Mouse (Mus musculus) hindbrain, embryonic 11.5 days (tissue): Measurements from ENCODE around the gene Slu7. TPM values are rescaled to one million over a fixed set of nuclear protein-coding genes. Genes with fewer than 3 reads are reported as not detected.

Experiments used
- ATAC-seq: fragments of 200-750 bp; cut with Nextera tagmentation; 2 replicates; pipeline ENCODE4 v1.8.0; 2017; ENCODE audit warnings: mild to moderate bottlenecking, moderate TSS enrichment, moderate library complexity; ENCODE audit not compliant: low FRiP score
- DNase-seq: peaks from one replicate; pipeline ENCODE4 v3.0.0-alpha.2; 2015; ENCODE audit warnings: low spot score
- H3K27ac ChIP-seq: fragments of 300-500 bp; sonication (generic); 2 replicates; pipeline ENCODE4 v1.5.1; 2014; ENCODE audit warnings: mild to moderate bottlenecking, low read depth, low read length
- H3K27me3 ChIP-seq: fragments of 300-500 bp; sonication (generic); 2 replicates; pipeline ENCODE4 v1.6.1; 2014; ENCODE audit warnings: mild to moderate bottlenecking, low read length, moderate library complexity, mixed read lengths; ENCODE audit not compliant: control insufficient read depth, insufficient read depth
- H3K36me3 ChIP-seq: fragments of 300-500 bp; sonication (generic); 2 replicates; pipeline ENCODE4 v1.6.1; 2014; ENCODE audit warnings: mild to moderate bottlenecking, low read length, moderate library complexity, mixed read lengths; ENCODE audit not compliant: control insufficient read depth, insufficient read depth
- H3K4me1 ChIP-seq: fragments of 300-500 bp; sonication (generic); replicated peaks from 2 replicates; pipeline ENCODE4 v1.6.1; 2014; ENCODE audit warnings: low read length, mixed read lengths; ENCODE audit not compliant: control insufficient read depth, insufficient read depth
- H3K4me2 ChIP-seq: fragments of 300-500 bp; sonication (generic); replicated peaks from 2 replicates; pipeline ENCODE4 v1.6.1; 2014; ENCODE audit warnings: mild to moderate bottlenecking, low read depth, low read length
- H3K4me3 ChIP-seq: fragments of 300-500 bp; sonication (generic); 2 replicates; pipeline ENCODE4 v1.5.1; 2014; ENCODE audit warnings: low read depth, low read length
- H3K9ac ChIP-seq: fragments of 300-500 bp; sonication (generic); 2 replicates; pipeline ENCODE4 v1.6.1; 2014; ENCODE audit warnings: low read depth, low read length
- H3K9me3 ChIP-seq: fragments of 300-500 bp; sonication (generic); 2 replicates; pipeline ENCODE4 v1.6.1; 2016; ENCODE audit warnings: low read length; ENCODE audit not compliant: control insufficient read depth
- WGBS: fragments of 180-500 bp; shearing (Covaris S2); extraction: QIAGEN DNeasy Blood & Tissue Kit; methylation state at CpG from one replicate; pipeline ENCODE4 v1.1.7; 2014; 5-methylcytosine and 5-hydroxymethylcytosine counted together
- polyA plus RNA-seq: library from polyadenylated mRNA; unstranded; fragments of >200 nt; fragmentation: Nextera tagmentation; extraction: Ambion mirVana; gene quantifications from 2 replicates; pipeline ENCODE4 v1.2.1, GENCODE M21; 2014

Gene Slu7
- polyA plus RNA-seq, 1 experiment from 2014 or later, result 73.6 TPM

GRCm38 (mm10) chr11:43443183-43443582 is 9.6 kb downstream of the Slu7 start:
- no peak for DNase-seq
- ATAC-seq, result no peak
- Histone ChIP-seq H3K4me1 (no peaks in the 10 kb centered on the region), H3K27ac (no peak overlapping the region), H3K27me3 (no peaks in the 10 kb centered on the region), H3K9ac (no peak overlapping the region), H3K4me3 (no peak overlapping the region), H3K36me3 (peaks cover 11% of the 10 kb centered on the region), H3K9me3 (no peaks in the 10 kb centered on the region), H3K4me2 (no peak overlapping the region)
- WGBS, result 90% methylated on average over 13 of the region's 13 CpGs

GRCm38 (mm10) chr11:43449916-43450315 is 16.4 kb downstream of the Slu7 start:
- Histone ChIP-seq H3K36me3 (peaks cover 6% of the 10 kb centered on the region), H3K27ac (no peak overlapping the region), H3K27me3 (no peaks in the 10 kb centered on the region), H3K9ac (no peak overlapping the region), H3K4me1 (no peaks in the 10 kb centered on the region), H3K4me2 (no peak overlapping the region), H3K9me3 (no peaks in the 10 kb centered on the region), H3K4me3 (no peak overlapping the region)
- no peak for DNase-seq
- WGBS, result 95% methylated on average over 2 of the region's 2 CpGs
- no peak for ATAC-seq

GRCm38 (mm10) chr11:43451322-43451721 is 17.8 kb downstream of the Slu7 start:
- no peak for DNase-seq
- no peaks in the 10 kb centered on the region for H3K4me1 ChIP-seq
- H3K36me3 ChIP-seq, result peaks cover 4% of the 10 kb centered on the region; the same call in 1 of the 2 replicates
- no peak overlapping the region for H3K9ac ChIP-seq
- no peak for ATAC-seq
- no peaks in the 10 kb centered on the region for H3K27me3 ChIP-seq
- no peaks in the 10 kb centered on the region for H3K9me3 ChIP-seq
- 78% methylated on average over 4 of the region's 4 CpGs for WGBS
- no peak overlapping the region for H3K4me2 ChIP-seq
- H3K27ac ChIP-seq, result no peak overlapping the region
- H3K4me3 ChIP-seq, result no peak overlapping the region

GRCm38 (mm10) chr11:43452266-43452665 is 18.7 kb downstream of the Slu7 start:
- no peak for DNase-seq
- no peak overlapping the region for H3K4me2 ChIP-seq

GRCm38 (mm10) chr11:43463204-43463603 is 29.7 kb downstream of the Slu7 start:
- Histone ChIP-seq H3K4me1 (no peaks in the 10 kb centered on the region), H3K27ac (no peak overlapping the region), H3K27me3 (no peaks in the 10 kb centered on the region), H3K9me3 (no peaks in the 10 kb centered on the region), H3K4me2 (no peak overlapping the region), H3K9ac (no peak overlapping the region), H3K4me3 (no peak overlapping the region), H3K36me3 (no peaks in the 10 kb centered on the region)
- WGBS, result 95% methylated on average over 25 of the region's 25 CpGs
- ATAC-seq (no peak), DNase-seq (no peak)

More at GRCm38 (mm10) chr11:43452266-43452665, 18.7 kb downstream of the Slu7 start:
- Histone ChIP-seq H3K27ac (no peak overlapping the region), H3K4me3 (no peak overlapping the region), H3K9me3 (no peaks in the 10 kb centered on the region), H3K9ac (no peak overlapping the region), H3K4me1 (no peaks in the 10 kb centered on the region), H3K36me3 (peaks cover 3% of the 10 kb centered on the region; the same call in 1 of the 2 replicates), H3K27me3 (no peaks in the 10 kb centered on the region)
- no peak for ATAC-seq
- WGBS, result 80% methylated on average over 2 of the region's 2 CpGs

GRCm38 (mm10) chr11:43470118-43470517 is 36.6 kb downstream of the Slu7 start:
- no peak overlapping the region for H3K9ac ChIP-seq
- H3K4me3 ChIP-seq, result no peak overlapping the region
- 68% methylated on average over 5 of the region's 5 CpGs for WGBS
- H3K27me3 ChIP-seq, result no peaks in the 10 kb centered on the region
- no peak overlapping the region for H3K4me2 ChIP-seq
- ATAC-seq (no peak), DNase-seq (no peak)
- H3K9me3 ChIP-seq, result no peaks in the 10 kb centered on the region
- H3K27ac ChIP-seq, result no peak overlapping the region
- H3K4me1 ChIP-seq, result no peaks in the 10 kb centered on the region; the same call in 1 of the 2 replicates
- H3K36me3 ChIP-seq, result no peaks in the 10 kb centered on the region

- no peak overlapping the region for H3K4me2 ChIP-seq
- H3K4me1 ChIP-seq, result no peaks in the 10 kb centered on the region; the same call in 1 of the 2 replicates
- ATAC-seq (no peak), DNase-seq (no peak)
- H3K4me3 ChIP-seq, result no peak overlapping the region
- H3K27me3 ChIP-seq, result no peaks in the 10 kb centered on the region
- H3K9me3 ChIP-seq, result no peaks in the 10 kb centered on the region
- no peak overlapping the region for H3K27ac ChIP-seq
- WGBS, result 75% methylated on average over 6 of the region's 6 CpGs
- no peak overlapping the region for H3K9ac ChIP-seq
- H3K36me3 ChIP-seq, result no peaks in the 10 kb centered on the region
These were observed 37.6 kb downstream of the Slu7 start for GRCm38 (mm10) chr11:43470881-43471820.

GRCm38 (mm10) chr11:43473115-43473514 is 39.6 kb downstream of the Slu7 start:
- Histone ChIP-seq H3K27me3 (no peaks in the 10 kb centered on the region), H3K27ac (no peak overlapping the region), H3K4me1 (no peaks in the 10 kb centered on the region; the same call in 1 of the 2 replicates), H3K9ac (no peak overlapping the region), H3K36me3 (no peaks in the 10 kb centered on the region), H3K4me3 (no peak overlapping the region), H3K4me2 (no peak overlapping the region), H3K9me3 (no peaks in the 10 kb centered on the region)
- 65% methylated on average over 1 of the region's 1 CpGs for WGBS
- no peak for ATAC-seq
- DNase-seq, result no peak
